9 mouse cellular contexts compared by ENCODE assay signal in genomic region chr9:107522400-107522711, GRCm38 (mm10). TPM values are rescaled to one million over a fixed set of nuclear protein-coding genes. Genes with fewer than 3 reads are reported as not detected.
DNase-seq lines count a peak whose midpoint lies in the region; ATAC-seq lines count a peak whose summit lies in the region.
"Had no signal": no experiment of that assay in that cellular context is flagged by ENCODE, and none has a peak within 500 bp of the region (broad histone marks: within the 10 kb centered on the region; RNA-seq: fewer than 3 reads in every experiment).

No protein-coding gene starts in this region.

- no peak for ATAC-seq in neural tube, embryonic 11.5 days (ENCODE audit: insufficient read depth, low FRiP score, low TSS enrichment)
- ATAC-seq in limb, embryonic 15.5 days (ENCODE audit: insufficient number of reproducible peaks, low FRiP score, low TSS enrichment, low read depth), result no peak
- no peak for ATAC-seq in activated CD4-positive, CD25-positive, alpha-beta regulatory T cell, adult 4 months

- DNase-seq in heart, embryonic 10.5 days (ENCODE audit: low spot score), result no peak
- no peak for DNase-seq in heart, adult 9 months (ENCODE audit: low spot score in 2 of 2)
- DNase-seq in neural tube, embryonic 11.5 days (ENCODE audit: low spot score), result no peak
- DNase-seq in neural tube, embryonic 10.5 days (ENCODE audit: extremely low spot score, low spot score), result no peak
- no peak for DNase-seq in thymus, postnatal 14 days
- no peak for DNase-seq in frontal cortex, postnatal 36 days (ENCODE audit: low spot score in 2 of 2)
- DNase-seq: cerebellum, adult 9-11 months had no signal

- H3K4me3 ChIP-seq in heart, embryonic 10.5 days, result peak overlapping the region; percentile 43
- H3K4me3 ChIP-seq in neural tube, embryonic 11.5 days (ENCODE audit: low read depth, low read length), result no peak overlapping the region
- no peak overlapping the region for H3K4me3 ChIP-seq in limb, embryonic 15.5 days

- 67% methylated on average over 2 of the region's 2 CpGs for WGBS in heart, embryonic 10.5 days
- WGBS in neural tube, embryonic 11.5 days, result 42% methylated on average over 2 of the region's 2 CpGs
- WGBS in limb, embryonic 15.5 days, result 30% methylated on average over 2 of the region's 2 CpGs

- peak overlapping the region; percentile 27; the same call in 1 of the 2 replicates for H3K9ac ChIP-seq in neural tube, embryonic 11.5 days (ENCODE audit: low read length)
- H3K9ac ChIP-seq in limb, embryonic 15.5 days, result no peak overlapping the region

- peak overlapping the region; percentile 80 for H3K27ac ChIP-seq in heart, embryonic 10.5 days
- no peak overlapping the region for H3K27ac ChIP-seq in neural tube, embryonic 11.5 days (ENCODE audit: low read depth, low read length)
- H3K27ac ChIP-seq in limb, embryonic 15.5 days, result no peak overlapping the region

- no peaks in the 10 kb centered on the region for H3K9me3 ChIP-seq in heart, embryonic 10.5 days
- H3K9me3 ChIP-seq in neural tube, embryonic 11.5 days (ENCODE audit: control insufficient read depth, low read length), result no peaks in the 10 kb centered on the region
- H3K9me3 ChIP-seq in limb, embryonic 15.5 days, result no peaks in the 10 kb centered on the region

- peaks cover 56% of the 10 kb centered on the region for H3K4me1 ChIP-seq in heart, embryonic 10.5 days
- peaks cover 5% of the 10 kb centered on the region; the same call in 1 of the 2 replicates for H3K4me1 ChIP-seq in neural tube, embryonic 11.5 days (ENCODE audit: control insufficient read depth, insufficient read depth, low read length)
- H3K4me1 ChIP-seq in limb, embryonic 15.5 days, result peaks cover 28% of the 10 kb centered on the region

- H3K36me3 ChIP-seq in heart, embryonic 10.5 days, result peaks cover 53% of the 10 kb centered on the region
- H3K36me3 ChIP-seq in neural tube, embryonic 11.5 days (ENCODE audit: control insufficient read depth, insufficient read depth, low read length), result no peaks in the 10 kb centered on the region
- H3K36me3 ChIP-seq in limb, embryonic 15.5 days, result no peaks in the 10 kb centered on the region

- no peak overlapping the region for H3K4me2 ChIP-seq in neural tube, embryonic 11.5 days (ENCODE audit: low read depth)
- peak overlapping the region; percentile 34; the same call in 1 of the 2 replicates for H3K4me2 ChIP-seq in limb, embryonic 15.5 days

- H3K27me3 ChIP-seq in heart, embryonic 10.5 days (ENCODE audit: insufficient read depth, poor library complexity, severe bottlenecking), result peaks cover 40% of the 10 kb centered on the region
- H3K27me3 ChIP-seq in neural tube, embryonic 11.5 days (ENCODE audit: control insufficient read depth, insufficient read depth, low read length), result peaks cover 17% of the 10 kb centered on the region
- peaks cover 33% of the 10 kb centered on the region for H3K27me3 ChIP-seq in limb, embryonic 15.5 days

RNA-seq across cellular contexts. Expression of gene Tmem115, which starts 11.4 kb away (rescaled TPM):
- 42.7 and 46.8 TPM in 2 replicates for polyA plus RNA-seq in heart, embryonic 10.5 days (2016; fragmentation: Nextera tagmentation; extraction: Ambion mirVana)
- polyA plus RNA-seq in neural tube, embryonic 11.5 days (2014; fragmentation: Nextera tagmentation; extraction: Ambion mirVana), result 47.0 and 47.2 TPM in 2 replicates
- polyA plus RNA-seq in limb, embryonic 15.5 days (2015; fragmentation: Nextera tagmentation; extraction: Ambion mirVana), result 51.1 and 51.8 TPM in 2 replicates
- polyA plus RNA-seq in activated CD4-positive, CD25-positive, alpha-beta regulatory T cell, adult 4 months (2017; shearing (Covaris generic)), result 10 to 100 TPM; 19.3 to 24.9 TPM

RNA-seq across cellular contexts. Expression of gene Cyb561d2, which starts 19.6 kb away (rescaled TPM):
- 24.1 and 24.5 TPM in 2 replicates for polyA plus RNA-seq in heart, embryonic 10.5 days (2016; fragmentation: Nextera tagmentation; extraction: Ambion mirVana)
- polyA plus RNA-seq in neural tube, embryonic 11.5 days (2014; fragmentation: Nextera tagmentation; extraction: Ambion mirVana), result 19.7 and 21.9 TPM in 2 replicates
- 25.9 and 26.0 TPM in 2 replicates for polyA plus RNA-seq in limb, embryonic 15.5 days (2015; fragmentation: Nextera tagmentation; extraction: Ambion mirVana)
- 10 to 100 TPM; 65.7 to 82.2 TPM for polyA plus RNA-seq in activated CD4-positive, CD25-positive, alpha-beta regulatory T cell, adult 4 months (2017; shearing (Covaris generic))

RNA-seq across cellular contexts. Expression of gene Nprl2, which starts 19.7 kb away (rescaled TPM):
- polyA plus RNA-seq in heart, embryonic 10.5 days (2016; fragmentation: Nextera tagmentation; extraction: Ambion mirVana), result 28.3 and 33.1 TPM in 2 replicates
- 45.8 and 48.9 TPM in 2 replicates for polyA plus RNA-seq in neural tube, embryonic 11.5 days (2014; fragmentation: Nextera tagmentation; extraction: Ambion mirVana)
- 40.4 and 44.1 TPM in 2 replicates for polyA plus RNA-seq in limb, embryonic 15.5 days (2015; fragmentation: Nextera tagmentation; extraction: Ambion mirVana)
- polyA plus RNA-seq in activated CD4-positive, CD25-positive, alpha-beta regulatory T cell, adult 4 months (2017; shearing (Covaris generic)), result 10 to 100 TPM; 44.5 to 45.2 TPM

RNA-seq across cellular contexts. Expression of gene Zmynd10, which starts 24.7 kb away (rescaled TPM):
- polyA plus RNA-seq in heart, embryonic 10.5 days (2016; fragmentation: Nextera tagmentation; extraction: Ambion mirVana), result 0.17 TPM in 1 of 2 replicates, not detected in the other
- 0.65 and 1.3 TPM in 2 replicates for polyA plus RNA-seq in neural tube, embryonic 11.5 days (2014; fragmentation: Nextera tagmentation; extraction: Ambion mirVana)
- 1.0 and 1.3 TPM in 2 replicates for polyA plus RNA-seq in limb, embryonic 15.5 days (2015; fragmentation: Nextera tagmentation; extraction: Ambion mirVana)
- polyA plus RNA-seq in activated CD4-positive, CD25-positive, alpha-beta regulatory T cell, adult 4 months (2017; shearing (Covaris generic)), result 1 to 10 TPM in 1 of 2 experiments, under 1 TPM in 1; 0.83 to 3.2 TPM

RNA-seq across cellular contexts. Expression of gene Rassf1, which starts 29.0 kb away (rescaled TPM):
- 50.5 and 51.7 TPM in 2 replicates for polyA plus RNA-seq in heart, embryonic 10.5 days (2016; fragmentation: Nextera tagmentation; extraction: Ambion mirVana)
- 38.5 and 41.3 TPM in 2 replicates for polyA plus RNA-seq in neural tube, embryonic 11.5 days (2014; fragmentation: Nextera tagmentation; extraction: Ambion mirVana)
- 89.7 and 95.4 TPM in 2 replicates for polyA plus RNA-seq in limb, embryonic 15.5 days (2015; fragmentation: Nextera tagmentation; extraction: Ambion mirVana)
- polyA plus RNA-seq in activated CD4-positive, CD25-positive, alpha-beta regulatory T cell, adult 4 months (2017; shearing (Covaris generic)), result 10 to 100 TPM; 74.8 to 81.7 TPM
